Mouse (Mus musculus): Measurements from ENCODE around the gene Zfp771. TPM values are rescaled to one million over a fixed set of nuclear protein-coding genes. Genes with fewer than 3 reads are reported as not detected.
A peak's percentile ranks its signal among the peaks of the same experiment; 100 is the strongest.

Zfp771 gene
- polyA plus RNA-seq, 1 experiment from 2014 or later: 13.8 TPM

DNA sequence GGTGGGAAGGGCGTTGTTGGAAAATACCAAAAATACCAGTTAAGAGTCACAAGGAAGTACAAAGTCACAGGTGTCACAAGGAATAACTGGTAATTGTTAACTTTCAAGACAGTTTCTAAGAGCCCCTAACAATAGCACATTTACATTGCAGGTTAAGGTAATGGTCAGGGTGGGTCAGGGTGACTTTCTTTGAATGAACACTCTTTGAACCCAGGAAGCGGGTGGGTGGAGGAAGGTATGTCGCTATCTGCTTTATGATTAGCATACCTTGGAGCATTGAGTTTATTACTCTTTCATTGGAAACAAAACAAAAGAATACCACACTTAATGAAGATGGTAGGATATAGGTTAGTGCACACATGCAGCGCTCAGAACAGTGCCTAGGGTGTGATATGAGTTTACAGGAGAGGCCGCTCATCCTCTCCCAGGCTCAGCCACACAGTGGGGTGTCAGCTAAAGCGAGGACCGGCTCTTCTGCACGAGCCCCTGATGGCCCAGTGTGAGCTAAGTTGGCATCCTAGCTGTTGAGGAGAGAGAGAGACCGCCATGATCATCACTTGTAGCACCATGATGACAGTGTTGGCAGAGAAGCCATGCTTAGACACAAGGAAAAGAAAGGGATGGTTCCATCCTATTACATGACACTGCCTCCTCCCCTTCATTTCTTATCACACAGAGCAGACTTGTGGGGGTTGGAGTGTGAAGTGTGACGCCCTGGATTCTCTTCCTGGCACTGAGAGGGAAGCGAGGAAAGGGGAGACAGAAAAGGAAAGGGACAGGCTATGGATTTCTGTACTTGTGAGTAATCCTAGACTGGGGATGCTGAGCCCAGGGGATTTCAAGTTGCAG is 18.7 kb upstream of the Zfp771 start:
- H3K27ac ChIP-seq (ENCODE audit: low read length): peak overlapping the region; percentile 94
- peak overlapping the region; percentile 21 for H3K4me3 ChIP-seq (ENCODE audit: low read depth, low read length)
- ATAC-seq (ENCODE audit: low read depth): peak; percentile 88
- 52% methylated on average over 11 of the region's 11 CpGs for WGBS (ENCODE audit: insufficient replicate concordance)
- no peaks in the 10 kb centered on the region for H3K27me3 ChIP-seq (ENCODE audit: control insufficient read depth, insufficient read depth, low read depth, low read length)
- peak overlapping the region; percentile 53 for H3K9ac ChIP-seq (ENCODE audit: low read depth, low read length)
- peak overlapping the region; percentile 60 for H3K4me2 ChIP-seq (ENCODE audit: low read depth, low read length)
- H3K36me3 ChIP-seq (ENCODE audit: control insufficient read depth, insufficient read depth): 0 out of 2 replicates have a peak, but pooled peaks cover 2% of the 10 kb centered on the region
- H3K4me1 ChIP-seq (ENCODE audit: control insufficient read depth, low read depth, low read length): peaks cover 51% of the 10 kb centered on the region
- no peaks in the 10 kb centered on the region for H3K9me3 ChIP-seq (replicated peaks; ENCODE audit: control insufficient read depth, low read length)

DNA sequence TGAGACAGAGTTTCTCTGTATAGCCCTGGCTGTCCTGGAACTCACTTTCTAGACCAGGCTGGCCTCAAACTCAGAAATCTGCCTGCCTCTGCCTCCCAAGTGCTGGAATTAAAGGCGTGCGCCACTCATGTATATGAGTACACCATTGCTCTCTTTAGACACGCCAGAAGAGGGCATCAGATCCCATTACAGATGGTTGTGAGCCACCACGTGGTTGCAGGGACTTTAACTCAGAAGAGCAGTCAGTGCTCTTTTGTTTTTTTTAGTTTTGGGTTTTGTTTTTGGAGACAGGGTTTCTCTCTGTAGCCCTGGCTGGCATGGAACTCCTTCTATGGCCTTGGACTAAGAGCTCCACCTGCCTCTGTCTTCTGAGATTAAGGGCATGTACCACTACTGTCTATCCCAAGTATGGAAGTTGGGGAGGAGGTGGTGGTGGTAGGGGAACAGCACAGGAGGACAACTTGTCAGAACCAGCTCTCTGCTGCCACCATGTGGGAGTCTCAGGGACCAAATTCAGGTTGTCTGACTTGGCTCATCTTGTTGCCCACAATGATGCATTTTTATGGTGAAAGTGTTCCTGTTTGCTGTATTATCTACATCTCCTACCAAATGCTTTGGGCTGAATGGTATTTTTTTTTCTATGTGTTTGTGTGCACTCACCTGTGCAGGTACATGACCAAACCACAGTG is 15.3 kb upstream of the Zfp771 start:
- no peak overlapping the region for H3K9ac ChIP-seq (ENCODE audit: low read depth, low read length)
- H3K27ac ChIP-seq (ENCODE audit: low read length): peak overlapping the region; percentile 55
- H3K36me3 ChIP-seq (ENCODE audit: control insufficient read depth, insufficient read depth): 0 out of 2 replicates have a peak, but pooled peaks cover 2% of the 10 kb centered on the region
- H3K4me3 ChIP-seq (ENCODE audit: low read depth, low read length): no peak overlapping the region
- no peaks in the 10 kb centered on the region for H3K9me3 ChIP-seq (replicated peaks; ENCODE audit: control insufficient read depth, low read length)
- no peaks in the 10 kb centered on the region for H3K27me3 ChIP-seq (ENCODE audit: control insufficient read depth, insufficient read depth, low read depth, low read length)
- peaks cover 56% of the 10 kb centered on the region for H3K4me1 ChIP-seq (ENCODE audit: control insufficient read depth, low read depth, low read length)
- ATAC-seq (ENCODE audit: low read depth): peak; percentile 17
- 44% methylated on average over 4 of the region's 4 CpGs for WGBS (ENCODE audit: insufficient replicate concordance)
- no peak overlapping the region for H3K4me2 ChIP-seq (ENCODE audit: low read depth, low read length)

DNA sequence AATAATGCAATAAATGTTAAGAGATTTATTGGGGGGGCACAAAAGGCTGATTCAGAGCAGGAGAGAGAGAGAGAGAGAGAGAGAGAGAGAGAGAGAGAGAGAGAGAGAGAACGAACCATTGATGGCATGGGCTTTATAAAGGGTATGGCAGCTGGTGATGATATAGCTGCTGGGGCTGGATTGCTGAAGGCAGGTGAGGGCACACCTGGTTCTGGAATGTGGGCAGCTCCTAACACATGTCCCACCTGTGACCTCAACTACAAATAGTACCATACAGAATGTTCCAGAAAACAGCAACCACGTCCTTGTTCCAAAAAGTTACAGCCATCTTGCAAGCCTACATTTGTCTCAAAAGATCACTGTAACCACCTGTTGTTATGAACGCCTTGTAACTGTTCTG is 12.7 kb upstream of the Zfp771 start:
- H3K4me2 ChIP-seq (ENCODE audit: low read depth, low read length): peak overlapping the region; percentile 76

GRCm38 (mm10) chr7:127231826-127232621 is 12.1 kb upstream of the Zfp771 start:
- Histone ChIP-seq H3K4me1 (ENCODE audit: control insufficient read depth, low read depth, low read length) (peaks cover 30% of the 10 kb centered on the region), H3K4me2 (ENCODE audit: low read depth, low read length) (peak overlapping the region; percentile 76), H3K9ac (ENCODE audit: low read depth, low read length) (peak overlapping the region; percentile 95), H3K27me3 (ENCODE audit: control insufficient read depth, insufficient read depth, low read depth, low read length) (no peaks in the 10 kb centered on the region), H3K36me3 (ENCODE audit: control insufficient read depth, insufficient read depth) (peaks cover 18% of the 10 kb centered on the region), H3K4me3 (ENCODE audit: low read depth, low read length) (peak overlapping the region; percentile 92), H3K9me3 (replicated peaks; ENCODE audit: control insufficient read depth, low read length) (no peaks in the 10 kb centered on the region), H3K27ac (ENCODE audit: low read length) (peak overlapping the region; percentile 91)
- no peak for ATAC-seq (ENCODE audit: low read depth)
- WGBS (ENCODE audit: insufficient replicate concordance): 4% methylated on average over 20 of the region's 20 CpGs

More for the DNA sequence above, 12.7 kb upstream of the Zfp771 start:
- peaks cover 34% of the 10 kb centered on the region for H3K4me1 ChIP-seq (ENCODE audit: control insufficient read depth, low read depth, low read length)
- 46% methylated on average over 3 of the region's 3 CpGs for WGBS (ENCODE audit: insufficient replicate concordance)
- H3K9me3 ChIP-seq (replicated peaks; ENCODE audit: control insufficient read depth, low read length): no peaks in the 10 kb centered on the region
- no peaks in the 10 kb centered on the region for H3K27me3 ChIP-seq (ENCODE audit: control insufficient read depth, insufficient read depth, low read depth, low read length)
- ATAC-seq (ENCODE audit: low read depth): no peak
- H3K9ac ChIP-seq (ENCODE audit: low read depth, low read length): peak overlapping the region; percentile 95
- H3K27ac ChIP-seq (ENCODE audit: low read length): no peak overlapping the region; the same call in 1 of the 2 replicates
- H3K36me3 ChIP-seq (ENCODE audit: control insufficient read depth, insufficient read depth): peaks cover 15% of the 10 kb centered on the region
- peak overlapping the region; percentile 92 for H3K4me3 ChIP-seq (ENCODE audit: low read depth, low read length)

DNA sequence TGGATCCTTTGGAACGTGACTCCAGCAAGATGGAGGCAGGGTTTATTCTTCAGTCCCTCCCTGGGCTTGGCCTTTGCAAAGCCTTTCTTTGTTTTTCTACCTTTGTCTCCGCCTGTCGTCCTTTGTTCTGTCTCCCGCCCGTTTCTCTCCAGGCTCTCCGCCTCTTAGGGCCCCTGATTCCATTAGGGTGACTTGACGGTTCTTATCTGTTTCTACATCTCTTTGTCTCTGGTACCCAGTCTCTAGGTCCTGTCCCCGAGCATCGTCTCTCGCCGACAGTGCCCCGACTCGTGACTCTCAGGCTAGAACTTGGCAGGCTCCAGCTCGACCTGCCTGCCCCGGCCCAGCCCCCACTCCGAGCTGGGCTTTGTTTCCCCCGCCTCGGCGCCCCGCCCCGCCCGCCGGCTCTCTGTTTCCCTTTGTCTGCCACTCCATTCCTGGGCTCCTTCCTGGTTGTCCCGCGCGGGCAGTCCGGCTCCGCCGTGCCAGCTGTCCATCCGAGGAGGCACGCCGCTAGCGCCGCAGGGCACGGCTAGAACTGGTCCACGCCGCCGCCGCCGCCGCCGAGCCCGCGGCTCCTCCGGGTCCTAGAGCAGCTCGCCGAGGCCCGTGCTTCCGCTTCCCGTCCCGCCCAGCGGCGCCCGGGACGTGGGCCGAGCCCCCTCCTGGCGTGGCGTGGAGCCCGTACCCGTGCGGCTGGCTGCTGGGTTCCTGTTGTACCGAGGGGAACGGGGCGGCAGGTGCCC is 11.3 kb upstream of the Zfp771 start, which contains the start of the genes Zfp553 and Sept1:
Gene Zfp553 (plus strand): TSS at position 440 of the 746 bp plus-strand sequence.
Gene Sept1 (minus strand): TSS at position 509 of the 746 bp plus-strand sequence.
- H3K27me3 ChIP-seq (ENCODE audit: control insufficient read depth, insufficient read depth, low read depth, low read length): no peaks in the 10 kb centered on the region
- peak within 1 kb of the TSS; percentile 91 for H3K27ac ChIP-seq (ENCODE audit: low read length)
- H3K9ac ChIP-seq (ENCODE audit: low read depth, low read length): peak within 1 kb of the TSS; percentile 95
- peaks cover 18% of the 10 kb centered on the region for H3K36me3 ChIP-seq (ENCODE audit: control insufficient read depth, insufficient read depth)
- peak within 1 kb of the TSS; percentile 92 for H3K4me3 ChIP-seq (ENCODE audit: low read depth, low read length)
- H3K4me1 ChIP-seq (ENCODE audit: control insufficient read depth, low read depth, low read length): peaks cover 22% of the 10 kb centered on the region
- H3K9me3 ChIP-seq (replicated peaks; ENCODE audit: control insufficient read depth, low read length): no peaks in the 10 kb centered on the region
- ATAC-seq (ENCODE audit: low read depth): peak; percentile 84
- under 1% methylated on average over 64 of the region's 64 CpGs for WGBS (ENCODE audit: insufficient replicate concordance)
- H3K4me2 ChIP-seq (ENCODE audit: low read depth, low read length): peak within 1 kb of the TSS; percentile 76

GRCm38 (mm10) chr7:127233368-127233749 is 10.7 kb upstream of the Zfp771 start:
- Histone ChIP-seq H3K36me3 (ENCODE audit: control insufficient read depth, insufficient read depth) (peaks cover 18% of the 10 kb centered on the region), H3K27me3 (ENCODE audit: control insufficient read depth, insufficient read depth, low read depth, low read length) (no peaks in the 10 kb centered on the region), H3K9me3 (replicated peaks; ENCODE audit: control insufficient read depth, low read length) (no peaks in the 10 kb centered on the region), H3K4me2 (ENCODE audit: low read depth, low read length) (peak overlapping the region; percentile 76), H3K27ac (ENCODE audit: low read length) (peak overlapping the region; percentile 91), H3K9ac (ENCODE audit: low read depth, low read length) (peak overlapping the region; percentile 95), H3K4me3 (ENCODE audit: low read depth, low read length) (peak overlapping the region; percentile 92), H3K4me1 (ENCODE audit: control insufficient read depth, low read depth, low read length) (peaks cover 21% of the 10 kb centered on the region)
- peak; percentile 44 for ATAC-seq (ENCODE audit: low read depth)
- WGBS (ENCODE audit: insufficient replicate concordance): under 1% methylated on average over 27 of the region's 27 CpGs

GRCm38 (mm10) chr7:127233765-127234164 is 10.3 kb upstream of the Zfp771 start:
- peak overlapping the region; percentile 95 for H3K9ac ChIP-seq (ENCODE audit: low read depth, low read length)
- peaks cover 20% of the 10 kb centered on the region for H3K4me1 ChIP-seq (ENCODE audit: control insufficient read depth, low read depth, low read length)
- peak overlapping the region; percentile 76 for H3K4me2 ChIP-seq (ENCODE audit: low read depth, low read length)
- 2% methylated on average over 9 of the region's 9 CpGs for WGBS (ENCODE audit: insufficient replicate concordance)
- ATAC-seq (ENCODE audit: low read depth): no peak
- peak overlapping the region; percentile 91 for H3K27ac ChIP-seq (ENCODE audit: low read length)
- H3K4me3 ChIP-seq (ENCODE audit: low read depth, low read length): peak overlapping the region; percentile 92
- no peaks in the 10 kb centered on the region for H3K27me3 ChIP-seq (ENCODE audit: control insufficient read depth, insufficient read depth, low read depth, low read length)
- peaks cover 18% of the 10 kb centered on the region for H3K36me3 ChIP-seq (ENCODE audit: control insufficient read depth, insufficient read depth)
- no peaks in the 10 kb centered on the region for H3K9me3 ChIP-seq (replicated peaks; ENCODE audit: control insufficient read depth, low read length)

GRCm38 (mm10) chr7:127234777-127235176 is 9.3 kb upstream of the Zfp771 start:
- WGBS (ENCODE audit: insufficient replicate concordance): 85% methylated on average over 2 of the region's 2 CpGs
- Histone ChIP-seq H3K4me2 (ENCODE audit: low read depth, low read length) (no peak overlapping the region), H3K4me3 (ENCODE audit: low read depth, low read length) (no peak overlapping the region), H3K27me3 (ENCODE audit: control insufficient read depth, insufficient read depth, low read depth, low read length) (no peaks in the 10 kb centered on the region), H3K4me1 (ENCODE audit: control insufficient read depth, low read depth, low read length) (peaks cover 19% of the 10 kb centered on the region), H3K9me3 (replicated peaks; ENCODE audit: control insufficient read depth, low read length) (no peaks in the 10 kb centered on the region), H3K36me3 (ENCODE audit: control insufficient read depth, insufficient read depth) (peaks cover 15% of the 10 kb centered on the region), H3K9ac (ENCODE audit: low read depth, low read length) (no peak overlapping the region), H3K27ac (ENCODE audit: low read length) (no peak overlapping the region)
- no peak for ATAC-seq (ENCODE audit: low read depth)
